Mouse (Mus musculus) G1E (cell line): ENCODE measurements around the gene Mkrn3. TPM values are rescaled to one million over a fixed set of nuclear protein-coding genes. Genes with fewer than 3 reads are reported as not detected.
A peak's percentile ranks its signal among the peaks of the same experiment; 100 is the strongest.

Experiments
- ATAC-seq: 2 replicates; pipeline ENCODE4 v1.8.0; 2016; ENCODE audit warnings: mild to moderate bottlenecking; ENCODE audit not compliant: insufficient number of reproducible peaks, poor library complexity, low FRiP score, severe bottlenecking; ENCODE audit errors: extremely low read depth
- DNase-seq: peaks from one replicate; pipeline ENCODE4 v3.0.0; 2012; ENCODE audit warnings: low spot score
- H3K27me3 ChIP-seq: 2 replicates; pipeline ENCODE4 v1.6.1; 2012; ENCODE audit warnings: mild to moderate bottlenecking, low read length, inconsistent platforms; ENCODE audit not compliant: insufficient read depth
- H3K36me3 ChIP-seq: replicated peaks from 2 replicates; pipeline ENCODE3; 2012; ENCODE audit warnings: mild to moderate bottlenecking, inconsistent platforms
- H3K4me1 ChIP-seq: 2 replicates; pipeline ENCODE4 v1.6.1; 2012; ENCODE audit warnings: low read depth, low read length, inconsistent platforms, mixed read lengths; ENCODE audit not compliant: insufficient read depth
- H3K4me3 ChIP-seq: 2 replicates; pipeline ENCODE4 v1.5.1; 2012; ENCODE audit warnings: low read depth, mild to moderate bottlenecking, inconsistent platforms, low read length, moderate library complexity, mixed read lengths
- H3K9me3 ChIP-seq: replicated peaks from 2 replicates; pipeline ENCODE4 v1.6.1; 2012; ENCODE audit warnings: inconsistent platforms
- CTCF ChIP-seq: IDR thresholded peaks from 2 replicates; pipeline ENCODE4 v1.5.1; 2012; ENCODE audit warnings: low read depth, low read length, inconsistent platforms, mixed read lengths
- GATA1 ChIP-seq: IDR thresholded peaks from 2 replicates; pipeline ENCODE4 v1.6.1; 2012; ENCODE audit warnings: borderline replicate concordance, low read length, inconsistent platforms, mixed read lengths
- GATA2 ChIP-seq: IDR thresholded peaks from 2 replicates; pipeline ENCODE4 v1.6.1; 2012; ENCODE audit warnings: low read depth, low read length, inconsistent platforms, borderline replicate concordance
- POLR2AphosphoS5 ChIP-seq: IDR thresholded peaks from 2 replicates; pipeline ENCODE4 v1.6.1; 2012; ENCODE audit warnings: low read depth, low read length, inconsistent platforms; ENCODE audit not compliant: insufficient replicate concordance
- TAL1 ChIP-seq: conservative IDR thresholded peaks from 2 replicates; pipeline ENCODE4 v1.6.1; 2012; ENCODE audit warnings: low read depth, low read length, inconsistent platforms, mixed read lengths
- polyA plus RNA-seq: library from polyadenylated mRNA; stranded (reverse); fragments of >175 nt; gene quantifications from 2 replicates; pipeline ENCODE4 v1.2.3, GENCODE M21; 2012
- total RNA-seq, 2 experiments: library from RNA; stranded (forward) in 1 of 2; stranded (reverse) in 1 of 2; fragments of 200-1000 nt in 1 of 2; fragments of >200 nt in 1 of 2; fragmentation: Nextera tagmentation in 1 of 2; gene quantifications; 2 replicates each; pipeline ENCODE4 v1.2.3; 2014 to 2017

The Mkrn3 gene
- total and polyA plus RNA-seq, 3 experiments: 1.2 to 6.2 (median 4.4) TPM

DNA sequence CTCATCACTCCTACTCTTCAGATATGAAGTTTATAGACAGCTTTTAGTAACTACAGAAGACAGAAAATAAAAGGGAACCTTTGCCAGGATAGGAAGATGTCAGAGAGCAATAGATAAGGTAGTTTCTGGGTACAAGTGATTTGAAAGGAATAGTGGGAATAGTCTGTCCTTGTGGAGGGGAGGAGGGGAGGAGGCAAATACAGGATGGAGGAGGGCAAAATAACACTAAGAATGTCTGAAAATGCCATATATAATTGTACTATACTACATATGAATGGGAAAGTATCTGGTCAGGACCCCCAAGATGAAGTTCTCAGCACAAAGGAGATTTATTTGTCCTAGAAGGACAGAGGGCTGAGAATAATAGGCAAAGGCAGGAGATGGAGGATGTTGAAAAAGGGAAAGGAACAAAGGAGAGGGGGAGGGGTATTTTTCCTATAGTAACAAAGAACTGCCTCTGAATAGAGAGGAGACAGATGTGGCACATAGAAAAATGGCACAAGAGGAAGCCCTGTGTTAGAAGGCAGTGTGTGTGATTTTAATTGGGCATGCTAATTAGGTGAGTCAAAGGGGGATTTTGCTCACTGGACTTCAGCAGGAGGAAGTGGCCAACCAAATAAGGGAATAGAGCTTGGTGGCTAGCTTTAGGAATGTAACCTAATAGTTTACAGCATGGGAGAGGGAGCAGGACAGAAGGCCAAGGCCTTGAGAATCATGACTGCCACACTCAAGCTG, 25.7 kb upstream of the Mkrn3 start:
- H3K9me3 ChIP-seq: no peaks in the 10 kb centered on the region
- TF ChIP-seq GATA1 (no peak), CTCF (no peak), POLR2AphosphoS5 (no peak), TAL1 (no peak), GATA2 (no peak)
- no peaks in the 10 kb centered on the region for H3K4me1 ChIP-seq
- no peaks in the 10 kb centered on the region for H3K27me3 ChIP-seq
- H3K4me3 ChIP-seq: no peak overlapping the region
- ATAC-seq (no peak), DNase-seq (no peak)
- H3K36me3 ChIP-seq: no peaks in the 10 kb centered on the region

DNA sequence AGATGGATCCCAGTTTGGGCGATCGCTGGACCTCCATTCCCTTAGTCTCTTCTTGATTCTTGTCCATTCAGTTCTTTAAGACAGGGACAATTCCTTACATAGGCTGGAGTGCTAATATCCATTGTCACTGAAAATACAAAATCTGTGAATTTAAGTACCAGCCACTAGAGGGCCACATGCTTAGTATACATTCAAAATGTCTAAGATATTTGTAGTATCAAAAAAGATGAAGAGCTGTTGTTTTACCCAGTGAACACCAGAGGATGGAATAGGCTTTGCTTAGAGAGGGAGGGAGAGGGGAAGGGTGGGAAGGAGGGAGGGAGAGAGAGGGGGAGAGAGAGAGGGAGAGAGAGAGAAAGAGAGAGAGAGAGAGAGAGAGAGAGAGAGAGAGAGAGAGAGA, 16.5 kb upstream of the Mkrn3 start:
- no peak overlapping the region for H3K4me3 ChIP-seq
- no peak for DNase-seq
- H3K4me1 ChIP-seq: no peaks in the 10 kb centered on the region
- TF ChIP-seq CTCF (no peak), GATA1 (no peak), POLR2AphosphoS5 (no peak), GATA2 (no peak), TAL1 (no peak)
- H3K36me3 ChIP-seq: no peaks in the 10 kb centered on the region
- no peak for ATAC-seq
- H3K27me3 ChIP-seq: no peaks in the 10 kb centered on the region
- H3K9me3 ChIP-seq: no peaks in the 10 kb centered on the region

- Histone ChIP-seq H3K36me3 (no peaks in the 10 kb centered on the region), H3K4me1 (no peaks in the 10 kb centered on the region), H3K4me3 (no peak overlapping the region), H3K9me3 (no peaks in the 10 kb centered on the region), H3K27me3 (no peaks in the 10 kb centered on the region)
- ATAC-seq (peak; percentile 28; the same call in 1 of the 2 replicates), DNase-seq (no peak)
- TF ChIP-seq GATA1 (no peak), POLR2AphosphoS5 (no peak), TAL1 (no peak), GATA2 (no peak), CTCF (no peak)
Observed at GRCm38 (mm10) chr7:62433243-62433642, 13.3 kb upstream of the Mkrn3 start.

DNA sequence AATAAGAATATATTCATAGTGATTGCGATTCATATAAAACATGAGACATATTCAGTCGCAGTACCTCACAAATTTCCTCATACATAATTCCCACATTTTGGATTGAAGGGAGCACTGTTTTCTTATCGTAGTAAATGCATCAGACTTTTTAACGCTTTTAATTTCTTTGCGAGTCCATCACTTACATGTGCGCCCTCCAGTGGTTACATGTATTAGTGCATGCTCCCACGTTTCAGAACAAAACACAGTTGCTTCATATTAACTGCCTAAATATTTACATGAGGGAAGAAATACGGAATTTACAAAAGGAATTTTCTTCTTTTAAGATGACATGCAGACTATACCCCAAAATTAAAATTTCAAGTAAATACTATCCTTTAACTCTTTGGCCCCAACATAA, 8.4 kb upstream of the Mkrn3 start:
- TF ChIP-seq POLR2AphosphoS5: no peak
- peak; percentile 48 for TF ChIP-seq CTCF
- no peaks in the 10 kb centered on the region for H3K36me3 ChIP-seq
- no peaks in the 10 kb centered on the region for H3K4me1 ChIP-seq
- no peaks in the 10 kb centered on the region for H3K27me3 ChIP-seq
- DNase-seq: no peak
- H3K9me3 ChIP-seq: no peaks in the 10 kb centered on the region
- no peak overlapping the region for H3K4me3 ChIP-seq
- peak; percentile 67 for ATAC-seq

DNA sequence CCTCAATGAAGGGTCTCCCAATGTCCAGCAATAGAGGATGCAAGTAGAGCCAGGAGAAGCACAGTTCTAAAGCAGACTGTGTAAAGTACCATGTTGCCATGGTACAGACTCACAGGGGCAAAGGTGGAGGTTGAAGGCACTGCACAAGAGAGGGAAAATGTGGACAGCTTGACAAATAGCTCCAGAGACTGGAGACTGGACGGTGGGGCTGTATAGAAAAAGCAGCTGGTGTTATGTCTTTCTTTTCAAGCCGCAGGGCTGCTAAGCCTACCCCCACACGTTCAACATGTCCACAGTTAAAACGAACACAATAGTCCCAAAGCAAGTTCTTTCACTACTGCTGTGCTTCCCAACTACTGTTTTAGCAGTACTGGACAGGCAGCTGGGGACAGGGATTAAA, 3.3 kb upstream of the Mkrn3 start:
- no peak for ATAC-seq
- no peak overlapping the region for H3K4me3 ChIP-seq
- no peaks in the 10 kb centered on the region for H3K9me3 ChIP-seq
- peaks cover 14% of the 10 kb centered on the region for H3K4me1 ChIP-seq
- peaks cover 9% of the 10 kb centered on the region for H3K36me3 ChIP-seq
- H3K27me3 ChIP-seq: no peaks in the 10 kb centered on the region
- no peak for DNase-seq
- TF ChIP-seq GATA1 (no peak), POLR2AphosphoS5 (no peak), CTCF (no peak), TAL1 (no peak), GATA2 (no peak)

DNA sequence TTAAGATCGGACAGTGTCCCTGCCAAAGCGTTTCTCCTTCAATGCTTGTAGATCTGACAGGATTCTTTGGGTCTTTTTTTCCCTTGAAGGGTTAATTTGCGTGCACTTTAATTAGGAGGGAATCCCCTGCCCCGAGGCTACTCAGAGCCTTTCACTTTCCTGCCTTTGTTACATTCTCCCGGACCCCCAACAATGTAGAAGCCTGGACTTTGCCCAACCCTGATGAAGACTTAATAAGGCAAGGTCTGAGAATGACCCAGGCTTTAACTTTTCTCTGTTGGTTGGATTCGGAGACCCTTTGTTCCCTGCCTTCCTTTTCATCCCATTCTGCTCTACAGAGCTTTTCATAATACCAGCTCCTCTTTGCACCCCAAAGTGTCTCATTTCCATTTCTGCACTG, 627 bp upstream of the Mkrn3 start:
- Histone ChIP-seq H3K9me3 (no peaks in the 10 kb centered on the region), H3K36me3 (peaks cover 10% of the 10 kb centered on the region), H3K4me1 (peaks cover 16% of the 10 kb centered on the region), H3K4me3 (peak overlapping the region; percentile 97; the same call in 1 of the 2 replicates), H3K27me3 (no peaks in the 10 kb centered on the region)
- ATAC-seq (no peak), DNase-seq (no peak)
- TF ChIP-seq GATA2 (no peak), TAL1 (no peak), POLR2AphosphoS5 (no peak), GATA1 (no peak), CTCF (no peak)
